Mouse (Mus musculus) megakaryocyte, embryonic 14.5 days (primary cell): ENCODE results near the gene Maml3.

Experiments used
- FLI1 ChIP-seq: IDR thresholded peaks from 2 replicates; pipeline ENCODE4 v1.6.1; 2012; ENCODE audit warnings: low read length, inconsistent platforms, mixed read lengths
- GATA1 ChIP-seq: IDR thresholded peaks from 3 replicates; pipeline ENCODE4 v1.6.1; 2012; ENCODE audit warnings: mixed read lengths, low read length, inconsistent platforms, borderline replicate concordance

DNA sequence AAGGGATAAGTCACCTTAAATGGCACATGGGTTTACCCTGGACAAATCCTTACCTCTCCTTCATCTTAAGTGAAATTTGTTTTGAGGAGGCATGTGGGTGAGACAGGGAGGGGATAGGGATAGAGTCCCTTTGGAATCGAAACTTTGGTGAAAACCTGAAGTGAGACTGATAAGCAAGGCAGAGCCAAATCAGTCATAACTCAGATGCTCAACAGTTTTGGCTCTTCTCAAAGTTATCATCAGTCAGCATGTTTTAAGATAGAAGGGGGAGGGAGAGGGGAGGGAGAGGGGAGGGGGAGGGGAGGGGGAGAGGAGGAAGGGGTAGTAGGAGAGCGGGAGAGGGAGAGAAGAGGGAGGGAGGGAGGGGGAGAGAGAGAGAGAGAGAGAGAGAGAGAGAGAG, 223.5 kb downstream of the Maml3 start:
- no peak for TF ChIP-seq GATA1
- TF ChIP-seq FLI1, result no peak
